Mouse (Mus musculus): ENCODE measurements around the gene Rpl11.
"Not testable (repeated sequence)": the region's sequence is repeated elsewhere in the genome, so short reads cannot be mapped to it uniquely, and the experiment has no call there.

Gene Rpl11

GRCm38 (mm10) chr4:136053247-136053596 is at the start of gene Rpl11:
TSS of gene Rpl11 (minus strand) at chr4:136053428.
- DNase-seq (ENCODE audit: low read depth, low spot score): peak; percentile 98

- not testable (repeated sequence) for DNase-seq (ENCODE audit: low read depth, low spot score)
Measured at GRCm38 (mm10) chr4:136101753-136102152, 48.5 kb upstream of the Rpl11 start.

GRCm38 (mm10) chr4:136100396-136101070 is 47.3 kb upstream of the Rpl11 start:
- DNase-seq (ENCODE audit: low read depth, low spot score): no peak

- no peak for DNase-seq (ENCODE audit: low read depth, low spot score)
Measured at GRCm38 (mm10) chr4:136098446-136098845, 45.2 kb upstream of the Rpl11 start.

- no peak for DNase-seq (ENCODE audit: low read depth, low spot score)
Measured at GRCm38 (mm10) chr4:136096446-136097113, 43.4 kb upstream of the Rpl11 start.

- no peak for DNase-seq (ENCODE audit: low read depth, low spot score)
Measured at GRCm38 (mm10) chr4:136095490-136096105, 42.4 kb upstream of the Rpl11 start.

- peak; percentile 52 for DNase-seq (ENCODE audit: low read depth, low spot score)
Measured at GRCm38 (mm10) chr4:136094519-136095219, 41.4 kb upstream of the Rpl11 start.

- DNase-seq (ENCODE audit: low read depth, low spot score): peak; percentile 51
Measured at GRCm38 (mm10) chr4:136092498-136092897, 39.3 kb upstream of the Rpl11 start.

GRCm38 (mm10) chr4:136091346-136091745 is 38.1 kb upstream of the Rpl11 start:
- DNase-seq (ENCODE audit: low read depth, low spot score): no peak

GRCm38 (mm10) chr4:136089748-136090583 is 36.7 kb upstream of the Rpl11 start:
- no peak for DNase-seq (ENCODE audit: low read depth, low spot score)

GRCm38 (mm10) chr4:136088971-136089747 is 35.9 kb upstream of the Rpl11 start:
- peak; percentile 93 for DNase-seq (ENCODE audit: low read depth, low spot score)

GRCm38 (mm10) chr4:136088364-136088763 is 35.1 kb upstream of the Rpl11 start:
- no peak for DNase-seq (ENCODE audit: low read depth, low spot score)

GRCm38 (mm10) chr4:136087261-136087660 is 34.0 kb upstream of the Rpl11 start:
- DNase-seq (ENCODE audit: low read depth, low spot score): no peak

GRCm38 (mm10) chr4:136084840-136085239 is 31.6 kb upstream of the Rpl11 start:
- peak; percentile 78 for DNase-seq (ENCODE audit: low read depth, low spot score)

- no peak for DNase-seq (ENCODE audit: low read depth, low spot score)
Measured at GRCm38 (mm10) chr4:136083269-136084105, 30.3 kb upstream of the Rpl11 start.

- peak; percentile 42 for DNase-seq (ENCODE audit: low read depth, low spot score)
Measured at GRCm38 (mm10) chr4:136081729-136082128, 28.5 kb upstream of the Rpl11 start.

- DNase-seq (ENCODE audit: low read depth, low spot score): no peak
Measured at GRCm38 (mm10) chr4:136078649-136079048, 25.4 kb upstream of the Rpl11 start.

GRCm38 (mm10) chr4:136076776-136077538 is 23.7 kb upstream of the Rpl11 start:
- no peak for DNase-seq (ENCODE audit: low read depth, low spot score)

- peak; percentile 87 for DNase-seq (ENCODE audit: low read depth, low spot score)
Measured at GRCm38 (mm10) chr4:136071178-136071714, 18.0 kb upstream of the Rpl11 start.

All from R1 (cell line).